Mouse (Mus musculus) lung, adult 2 months (tissue): ENCODE measurements around the gene Klhl7.

Experiments used
- CTCF ChIP-seq: fragments of 200-500 bp; IDR thresholded peaks from 2 replicates; pipeline ENCODE4 v1.5.1; 2011; ENCODE audit warnings: mild to moderate bottlenecking, low read length, control low read depth; ENCODE audit not compliant: insufficient read depth
- POLR2A ChIP-seq: fragments of 200-500 bp; IDR thresholded peaks from 2 replicates; pipeline ENCODE4 v1.6.1; 2011; ENCODE audit warnings: low read depth, mild to moderate bottlenecking, control low read depth, low read length, borderline replicate concordance; ENCODE audit errors: extremely low read depth

DNA sequence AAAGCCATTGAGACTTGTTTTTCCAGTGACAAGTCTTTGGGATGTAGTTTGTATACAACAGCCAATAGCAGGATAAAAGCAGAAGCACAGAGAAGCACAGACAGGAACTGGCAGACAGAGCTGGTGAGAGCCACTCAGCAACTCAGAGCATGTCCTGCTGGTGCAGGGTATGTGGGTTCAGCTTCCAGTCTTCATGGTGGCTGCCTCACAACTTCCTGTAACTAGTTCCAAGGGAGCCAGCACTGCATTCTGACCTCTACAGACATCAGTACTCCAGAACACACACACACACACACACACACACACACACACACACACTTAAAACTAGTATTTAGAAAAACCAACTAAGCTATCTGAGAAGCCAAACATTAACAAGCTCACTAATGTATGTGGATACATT lies 71.7 kb downstream of the Klhl7 start:
- TF ChIP-seq POLR2A, result no peak
- no peak for TF ChIP-seq CTCF
